ENCODE assay signal across 8 mouse cellular contexts in the genomic region with DNA sequence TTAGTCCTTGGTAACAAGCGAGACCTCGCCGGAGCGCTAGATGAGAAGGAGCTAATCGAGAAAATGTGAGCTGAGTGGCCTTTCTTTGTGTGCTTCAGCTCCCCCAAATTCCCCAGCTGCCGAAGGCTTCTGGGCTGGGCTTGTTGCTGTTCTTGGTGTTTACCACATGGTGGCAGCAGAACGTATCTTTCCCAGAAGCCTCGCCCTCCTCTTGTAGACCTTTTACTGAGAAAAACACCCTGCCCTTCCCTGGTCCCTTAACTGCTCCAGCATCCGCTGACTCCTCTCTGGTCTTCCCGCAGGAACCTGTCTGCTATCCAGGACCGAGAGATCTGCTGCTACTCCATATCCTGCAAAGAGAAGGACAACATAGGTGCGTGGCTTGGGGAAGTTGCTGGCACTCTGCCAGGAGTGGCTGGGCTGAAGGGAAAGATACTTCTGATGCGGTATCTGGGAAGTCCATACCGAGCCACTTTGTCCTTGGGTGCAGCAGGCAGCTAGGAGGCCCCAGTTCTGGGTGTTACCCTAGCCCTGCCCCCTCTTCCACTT. TPM values are rescaled to one million over a fixed set of nuclear protein-coding genes. Genes with fewer than 3 reads are reported as not detected.
A peak's percentile ranks its signal among the peaks of the same experiment; 100 is the strongest.
DNase-seq lines count a peak whose midpoint lies in the region; ATAC-seq lines count a peak whose summit lies in the region.

No protein-coding gene starts in this region.

- DNase-seq in urinary bladder, adult 18-20 months (ENCODE audit: low spot score in 2 of 2), result peak; percentile 50 to 58
- no peak for DNase-seq in urinary bladder, postnatal 10 days (ENCODE audit: low spot score)
- peak; percentile 87 for DNase-seq in embryo, embryonic 9.5 days (ENCODE audit: extremely low spot score)
- peak; percentile 43 to 74 for DNase-seq in gastrocnemius, postnatal 36 days
- peak; percentile 87 to 91 for DNase-seq in left cerebral cortex, postnatal 14 days (ENCODE audit: low spot score in 2 of 2)
- peak; percentile 92 for DNase-seq in mesoderm, embryonic 11.5 days (ENCODE audit: low read depth, low spot score)
- peak; percentile 83 for DNase-seq in right cerebral cortex, postnatal 25 days

- H3K4me1 ChIP-seq in intestine, embryonic 15.5 days (replicated peaks), result peaks cover 25% of the 10 kb centered on the region

- 0 out of 2 replicates have a peak overlapping the region, but pooled peaks have one; percentile 8 for H3K9ac ChIP-seq in intestine, embryonic 15.5 days

- peak overlapping the region; percentile 80 for H3K27ac ChIP-seq in intestine, embryonic 15.5 days

- peak; percentile 82 for ATAC-seq in intestine, embryonic 15.5 days

- no peaks in the 10 kb centered on the region for H3K27me3 ChIP-seq in intestine, embryonic 15.5 days (replicated peaks)

- 0 out of 2 replicates have a peak overlapping the region, but pooled peaks have one; percentile 9 for H3K4me3 ChIP-seq in intestine, embryonic 15.5 days (replicated peaks)

- H3K9me3 ChIP-seq in intestine, embryonic 15.5 days, result no peaks in the 10 kb centered on the region

- peak overlapping the region; percentile 48 for H3K4me2 ChIP-seq in intestine, embryonic 15.5 days (replicated peaks)

- intact Hi-C loops in gastrocnemius, postnatal 36 days (cut with DNase I), result no loop called here
- intact Hi-C loops in left cerebral cortex, postnatal 14 days (cut with DNase I), result no loop called here

- peaks cover 7% of the 10 kb centered on the region for H3K36me3 ChIP-seq in intestine, embryonic 15.5 days

- 1% methylated on average over 14 of the region's 14 CpGs for WGBS in intestine, embryonic 15.5 days

RNA-seq across cellular contexts. Expression of a gene that starts 7.9 kb away (rescaled TPM):
- 10 to 100 TPM; 15.6 to 16.9 TPM for total RNA-seq in gastrocnemius, postnatal 36 days (2021)
- polyA plus RNA-seq in intestine, embryonic 15.5 days (2015; fragmentation: Nextera tagmentation; extraction: Ambion mirVana), result 60.6 TPM in 2 replicates
- total RNA-seq in left cerebral cortex, postnatal 14 days (2021), result 100 to 1,000 TPM; 329 to 359 TPM

RNA-seq across cellular contexts. Expression of a gene that starts 13.0 kb away (rescaled TPM):
- under 1 TPM; 0.26 to 0.42 TPM for total RNA-seq in gastrocnemius, postnatal 36 days (2021)
- 0.47 and 0.73 TPM in 2 replicates for polyA plus RNA-seq in intestine, embryonic 15.5 days (2015; fragmentation: Nextera tagmentation; extraction: Ambion mirVana)
- 100 to 1,000 TPM; 148 to 163 TPM for total RNA-seq in left cerebral cortex, postnatal 14 days (2021)

RNA-seq across cellular contexts. Expression of a gene that starts 22.0 kb away (rescaled TPM):
- under 1 TPM; 0.27 to 0.56 TPM for total RNA-seq in gastrocnemius, postnatal 36 days (2021)
- 2.0 TPM in 2 replicates for polyA plus RNA-seq in intestine, embryonic 15.5 days (2015; fragmentation: Nextera tagmentation; extraction: Ambion mirVana)
- under 1 TPM in 1 of 2 experiments, not detected in 1; 0.19 TPM for total RNA-seq in left cerebral cortex, postnatal 14 days (2021)

RNA-seq across cellular contexts. Expression of a gene that starts 49.4 kb away (rescaled TPM):
- under 1 TPM; 0.39 to 0.51 TPM for total RNA-seq in gastrocnemius, postnatal 36 days (2021)
- polyA plus RNA-seq in intestine, embryonic 15.5 days (2015; fragmentation: Nextera tagmentation; extraction: Ambion mirVana), result 0.45 and 0.49 TPM in 2 replicates
- total RNA-seq in left cerebral cortex, postnatal 14 days (2021), result 1 to 10 TPM; 2.7 TPM

Comparison
In these comparisons a context has a peak if more than half of its experiments do, and no peak if none do; other contexts are left out.
1. RNA of a gene that starts 7.9 kb away (total RNA-seq): 329 to 359 TPM in left cerebral cortex, postnatal 14 days; 15.6 to 16.9 TPM in gastrocnemius, postnatal 36 days; every median in the first group is over 10 times any median in the second.
2. RNA of a gene that starts 13.0 kb away (total RNA-seq): 148 to 163 TPM in left cerebral cortex, postnatal 14 days; 0.26 to 0.42 TPM in gastrocnemius, postnatal 36 days; every median in the first group is over 100 times any median in the second.